Mouse (Mus musculus): ENCODE results near the gene Mfsd4a.

Mfsd4a gene

DNA sequence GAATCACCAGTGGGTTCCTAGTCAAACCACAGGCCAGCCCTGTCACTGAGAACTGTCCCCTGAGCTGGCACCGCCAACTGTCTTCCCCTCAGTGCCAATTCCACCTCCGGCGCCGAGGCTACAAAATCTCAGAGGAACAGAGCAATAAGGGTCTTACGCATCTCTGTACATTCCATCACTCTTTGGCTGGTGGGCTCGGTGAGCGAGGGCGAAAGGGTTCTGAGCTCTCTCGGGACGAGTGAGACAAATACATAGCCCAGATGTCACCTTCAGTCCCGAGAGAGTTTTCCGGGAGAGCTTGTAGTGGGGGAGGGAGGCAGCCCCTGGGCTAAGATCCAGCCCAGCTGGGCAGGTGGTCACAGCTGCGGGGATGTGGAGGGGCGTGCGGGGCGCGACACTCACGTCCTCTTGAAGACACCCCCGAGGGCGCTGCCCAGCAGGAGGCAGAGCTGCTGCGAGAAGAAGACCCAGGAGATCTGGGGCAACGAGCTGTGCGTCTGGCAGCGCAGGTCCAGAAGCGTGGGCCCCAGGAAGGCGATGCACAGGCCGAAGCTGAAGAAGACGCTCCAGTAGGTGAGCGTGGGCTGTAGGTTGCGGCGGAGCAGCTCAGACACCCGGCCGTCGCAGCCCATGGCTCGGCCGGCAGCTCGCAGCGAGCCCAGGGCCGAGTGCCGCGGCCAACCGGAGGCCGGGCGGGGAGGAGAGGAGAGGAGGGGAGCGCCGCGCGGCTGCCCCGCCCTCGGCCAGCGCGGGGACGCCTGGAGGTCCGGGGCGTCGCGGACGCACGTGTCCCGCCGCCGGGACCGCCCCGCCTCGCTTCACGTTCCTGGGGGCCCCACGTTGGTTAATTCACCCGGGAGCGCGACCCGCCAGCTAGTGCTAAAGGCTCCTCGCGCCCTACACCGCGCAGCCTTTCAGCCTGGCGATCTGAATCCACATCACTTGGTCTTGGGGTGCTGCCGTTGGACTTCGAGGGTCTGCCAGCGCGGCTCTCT, at the start of gene Mfsd4a:
Gene Mfsd4a (minus strand): TSS at position 802 of the 995 bp plus-strand sequence.
- peak; percentile 35 to 43 for DNase-seq

- peak; percentile 87 to 88 for DNase-seq
Observed at GRCm38 (mm10) chr1:132116606-132117005, 48.7 kb upstream of the Mfsd4a start.

- no peak for DNase-seq
Observed at GRCm38 (mm10) chr1:132113098-132113497, 45.2 kb upstream of the Mfsd4a start.

GRCm38 (mm10) chr1:132112426-132112825, 44.6 kb upstream of the Mfsd4a start:
- DNase-seq: no peak

- DNase-seq: no peak
Observed at GRCm38 (mm10) chr1:132111411-132111810, 43.5 kb upstream of the Mfsd4a start.

- no peak for DNase-seq
Observed at GRCm38 (mm10) chr1:132109368-132109767, 41.5 kb upstream of the Mfsd4a start.

DNA sequence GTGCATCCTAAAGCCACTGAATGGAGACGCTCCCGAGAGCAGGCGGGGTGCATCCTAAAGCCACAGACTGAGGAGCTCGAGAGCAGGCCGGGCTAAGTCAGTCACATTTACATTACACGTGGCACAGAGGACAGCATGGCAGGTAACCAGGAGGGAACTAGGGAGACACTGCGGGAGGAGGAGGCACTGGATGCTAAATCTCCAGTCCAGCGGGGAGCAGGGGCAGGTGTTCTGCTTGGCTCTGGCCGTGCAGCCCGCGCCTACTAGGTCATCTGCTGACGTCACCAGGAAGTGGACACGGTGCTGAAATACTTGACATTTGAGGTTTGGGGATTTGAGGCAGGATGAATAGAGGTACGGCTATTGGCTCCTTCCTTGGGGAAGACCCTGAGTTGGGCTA, 36.5 kb upstream of the Mfsd4a start:
- DNase-seq: no peak

DNA sequence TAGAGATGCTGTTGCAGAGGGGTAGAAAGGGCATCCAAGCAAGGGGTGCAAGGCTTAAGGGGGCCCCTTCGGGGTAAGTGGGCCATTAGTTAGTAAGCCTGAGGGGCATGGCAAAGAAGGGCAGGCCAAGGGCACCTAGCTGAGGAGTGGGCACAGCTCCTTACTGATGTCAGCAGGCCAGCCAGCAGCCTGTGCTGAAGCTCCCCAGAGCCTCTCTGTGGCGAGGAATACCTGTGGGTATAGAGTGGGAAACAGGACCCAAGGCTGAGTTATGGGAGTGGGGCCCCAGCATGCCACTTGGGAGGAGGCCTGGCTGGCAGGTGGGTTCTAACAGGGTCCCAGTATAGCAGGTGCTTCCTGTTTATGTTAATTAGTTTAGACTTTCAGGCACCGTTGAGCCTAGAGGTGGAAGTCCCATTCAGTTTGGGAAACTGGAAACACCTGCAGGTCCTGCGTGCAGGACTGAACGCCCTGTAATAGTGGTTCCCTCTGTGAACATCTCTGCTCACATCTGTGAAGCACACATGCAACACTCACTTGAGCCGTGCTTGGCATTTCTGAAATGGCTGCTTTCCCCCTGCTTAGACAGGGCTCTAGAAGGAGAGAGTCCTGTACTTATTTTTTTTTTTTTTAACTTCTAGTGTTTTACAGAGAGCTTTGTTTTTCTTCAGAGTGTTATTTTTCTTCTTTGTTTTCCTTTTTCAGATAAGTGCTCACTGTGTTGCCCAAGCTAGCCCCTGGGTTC, 34.3 kb upstream of the Mfsd4a start:
- DNase-seq: no peak

GRCm38 (mm10) chr1:132099775-132100174, 31.9 kb upstream of the Mfsd4a start:
- no peak for DNase-seq

DNA sequence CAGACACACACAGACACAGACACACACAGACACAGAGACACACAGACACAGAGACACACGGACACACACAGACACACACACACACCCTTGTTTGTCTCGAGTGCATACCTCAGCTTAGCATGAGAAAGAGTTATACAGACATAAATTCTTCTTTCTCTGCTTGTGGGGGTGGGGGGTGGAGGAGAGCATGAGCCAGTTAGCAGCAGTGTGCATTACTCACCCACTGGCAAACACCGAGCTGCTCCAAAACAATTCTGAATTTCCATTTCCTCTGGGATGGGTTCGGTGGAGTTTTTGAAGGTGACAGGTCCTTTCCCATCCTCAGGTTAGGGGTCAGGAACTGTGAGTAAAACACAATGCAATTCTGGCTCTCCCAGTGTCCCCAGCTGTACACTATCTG, 31.2 kb upstream of the Mfsd4a start:
- DNase-seq: no peak

DNA sequence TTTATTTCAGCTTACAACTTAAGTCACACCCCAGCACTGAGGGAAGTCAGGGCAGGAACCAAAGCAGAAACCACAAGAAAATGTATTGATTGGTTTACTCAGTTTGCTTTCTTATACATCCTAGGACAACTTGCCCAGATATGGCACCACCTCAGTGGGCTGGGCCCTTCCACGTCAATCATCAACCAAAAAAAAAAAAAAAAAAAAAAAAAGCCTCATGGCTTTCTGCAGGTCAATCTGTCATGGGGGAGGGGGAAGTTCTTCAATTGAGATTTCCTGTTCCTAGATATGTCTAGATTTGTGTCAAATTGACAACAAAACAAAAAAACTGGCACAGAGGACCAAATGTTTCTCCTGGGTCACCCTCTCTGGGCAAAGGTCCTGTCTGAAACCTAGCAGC, 30.2 kb upstream of the Mfsd4a start:
- no peak for DNase-seq

DNA sequence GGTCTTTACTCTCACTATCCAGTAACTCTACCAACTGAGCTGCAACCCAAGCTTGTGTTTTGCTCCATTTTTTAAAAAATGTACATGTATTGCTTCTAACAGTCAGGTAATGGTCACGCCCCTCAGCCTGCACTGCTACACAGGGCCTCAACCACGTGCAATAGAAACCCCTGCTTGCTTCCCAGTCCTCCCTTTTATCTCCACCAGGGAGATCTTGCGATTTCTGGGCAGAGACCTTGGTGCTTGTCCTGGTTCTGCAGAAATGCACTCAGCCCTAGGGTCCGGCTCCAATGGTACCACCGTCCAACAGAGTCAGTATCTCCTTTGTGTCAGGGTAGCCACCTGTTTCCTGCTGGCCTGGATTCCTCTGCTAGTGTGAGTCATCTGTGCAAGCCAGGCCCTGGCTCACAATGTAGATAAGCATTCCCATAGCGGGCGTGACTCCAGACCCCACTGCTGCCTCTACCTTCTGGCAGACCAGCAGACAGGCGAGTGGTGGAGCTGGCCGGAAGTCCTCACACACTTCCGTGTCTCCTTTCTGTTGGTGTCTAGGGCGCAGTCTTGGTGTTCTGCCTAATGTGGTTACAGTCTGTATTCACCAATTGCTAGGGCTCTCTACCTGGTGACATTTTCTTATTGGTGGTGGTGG, 27.6 kb upstream of the Mfsd4a start:
- DNase-seq: no peak

- no peak for DNase-seq
Observed at GRCm38 (mm10) chr1:132093269-132093668, 25.4 kb upstream of the Mfsd4a start.

- DNase-seq: no peak
Observed at GRCm38 (mm10) chr1:132090266-132090665, 22.4 kb upstream of the Mfsd4a start.

- no peak for DNase-seq
Observed at GRCm38 (mm10) chr1:132089767-132090166, 21.9 kb upstream of the Mfsd4a start.

GRCm38 (mm10) chr1:132088181-132088671, 20.4 kb upstream of the Mfsd4a start:
- DNase-seq: no peak

DNA sequence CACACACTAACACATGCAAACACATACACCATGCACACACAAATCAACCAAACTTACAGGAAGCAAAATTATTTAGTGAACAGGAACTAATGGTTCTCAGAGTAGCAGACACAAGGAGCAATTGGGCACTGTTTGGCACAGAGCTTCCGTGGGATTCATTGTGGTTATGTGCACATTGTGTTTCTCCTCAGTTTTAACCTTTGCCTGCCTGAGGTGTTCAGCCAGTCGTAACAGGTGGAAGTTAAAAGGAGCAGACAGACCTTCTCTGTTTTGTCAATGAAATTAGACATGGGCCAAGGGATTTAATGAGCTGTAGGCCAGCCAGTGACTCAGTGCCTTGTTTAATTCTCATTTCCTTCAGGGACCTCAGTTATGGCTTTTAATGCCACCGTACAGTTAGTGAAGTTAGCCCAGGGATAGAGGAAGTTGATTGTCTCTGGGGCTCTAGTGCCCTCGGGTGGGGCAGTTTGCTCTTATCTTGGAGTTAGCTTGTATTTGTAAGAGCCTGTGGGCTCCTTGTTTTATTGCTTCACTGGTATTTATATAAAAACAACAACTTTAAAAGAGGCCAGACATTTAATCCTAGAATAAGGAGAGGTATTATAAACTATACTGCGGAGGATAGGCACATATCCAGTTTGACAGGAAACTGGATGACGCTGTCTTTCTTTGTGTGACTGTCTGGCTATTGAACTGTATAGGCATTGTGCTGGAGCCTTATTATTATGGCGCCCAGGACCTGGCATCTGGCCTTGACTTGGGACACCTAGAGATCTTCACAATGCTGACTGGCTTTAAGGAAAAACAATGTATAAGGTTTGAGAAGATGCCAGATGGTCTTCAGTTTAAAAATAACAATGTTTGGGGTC, 17.6 kb upstream of the Mfsd4a start:
- DNase-seq: no peak

GRCm38 (mm10) chr1:132078413-132078812, 10.6 kb upstream of the Mfsd4a start:
- no peak for DNase-seq

- no peak for DNase-seq
Observed at GRCm38 (mm10) chr1:132075576-132075975, 7.7 kb upstream of the Mfsd4a start.

DNA sequence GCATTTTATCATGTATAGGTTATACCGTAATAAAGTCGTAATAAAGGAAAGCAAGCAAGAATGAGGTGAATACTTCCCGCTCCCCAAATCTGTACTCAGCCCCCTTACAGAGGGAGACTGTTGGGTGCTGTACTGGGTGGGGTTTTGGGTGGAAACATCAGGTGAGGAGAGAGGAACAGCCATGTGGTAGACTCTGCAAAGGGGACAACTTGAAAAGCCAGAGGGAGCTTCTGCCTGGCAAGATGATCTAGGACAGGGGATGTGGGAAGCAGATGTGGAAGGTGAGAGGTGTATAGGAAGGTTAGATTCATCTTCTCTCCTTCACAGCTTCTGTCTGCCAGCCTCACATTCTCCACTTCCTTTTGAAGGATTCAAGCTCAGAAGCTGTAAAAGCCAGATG, 2.8 kb upstream of the Mfsd4a start:
- DNase-seq: no peak

GRCm38 (mm10) chr1:132069436-132069835, 1.6 kb upstream of the Mfsd4a start:
- no peak for DNase-seq

Data from B cell, adult 2 months (primary cell).